Mouse (Mus musculus) liver, embryonic 11.5 days (tissue): ENCODE data around the gene Sfmbt1. TPM values are rescaled to one million over a fixed set of nuclear protein-coding genes. Genes with fewer than 3 reads are reported as not detected.

Experiments used
- ATAC-seq: fragments of 200-750 bp; cut with Nextera tagmentation; replicated peaks from 2 replicates; pipeline ENCODE4 v1.8.0; 2017; ENCODE audit warnings: moderate number of reproducible peaks, mild to moderate bottlenecking, moderate TSS enrichment, moderate library complexity; ENCODE audit not compliant: low FRiP score
- DNase-seq: peaks from one replicate; pipeline ENCODE4 v3.0.0-alpha.2; 2017; ENCODE audit warnings: low spot score
- H3K27ac ChIP-seq: fragments of 300-500 bp; sonication (generic); 2 replicates; pipeline ENCODE4 v1.5.1; 2014; ENCODE audit warnings: mild to moderate bottlenecking, low read depth, low read length, control low read depth
- H3K27me3 ChIP-seq: fragments of 300-500 bp; sonication (generic); replicated peaks from 2 replicates; pipeline ENCODE4 v1.6.1; 2014; ENCODE audit warnings: low read length, mixed read lengths; ENCODE audit not compliant: control insufficient read depth, insufficient read depth
- H3K36me3 ChIP-seq: fragments of 300-500 bp; sonication (generic); 2 replicates; pipeline ENCODE4 v1.6.1; 2014; ENCODE audit warnings: mild to moderate bottlenecking, low read length, moderate library complexity, mixed read lengths; ENCODE audit not compliant: control insufficient read depth, insufficient read depth
- H3K4me1 ChIP-seq: fragments of 300-500 bp; sonication (generic); replicated peaks from 2 replicates; pipeline ENCODE4 v1.6.1; 2014; ENCODE audit warnings: low read length, mixed read lengths; ENCODE audit not compliant: control insufficient read depth, insufficient read depth
- H3K4me2 ChIP-seq: fragments of 300-500 bp; sonication (generic); 2 replicates; pipeline ENCODE4 v1.6.1; 2014; ENCODE audit warnings: mild to moderate bottlenecking, control low read depth, moderate library complexity
- H3K4me3 ChIP-seq: fragments of 300-500 bp; sonication (generic); 2 replicates; pipeline ENCODE4 v1.5.1; 2014; ENCODE audit warnings: low read depth, low read length, control low read depth
- H3K9ac ChIP-seq: fragments of 300-500 bp; sonication (generic); 2 replicates; pipeline ENCODE4 v1.6.1; 2014; ENCODE audit warnings: low read depth, low read length, control low read depth
- H3K9me3 ChIP-seq: fragments of 300-500 bp; sonication (generic); 2 replicates; pipeline ENCODE4 v1.6.1; 2016; ENCODE audit warnings: low read length, inconsistent platforms, mixed read lengths; ENCODE audit not compliant: control insufficient read depth
- WGBS: fragments of 180-500 bp; shearing (Covaris S2); extraction: QIAGEN DNeasy Blood & Tissue Kit; methylation state at CpG from one replicate; pipeline ENCODE4 v1.1.7; 2014; 5-methylcytosine and 5-hydroxymethylcytosine counted together
- polyA plus RNA-seq: library from polyadenylated mRNA; unstranded; fragments of >200 nt; fragmentation: Nextera tagmentation; extraction: Ambion mirVana; gene quantifications from 2 replicates; pipeline ENCODE4 v1.2.1, GENCODE M21; 2014

Sfmbt1 gene
- polyA plus RNA-seq, 1 experiment from 2014 or later: 23.0 TPM

GRCm38 (mm10) chr14:30690685-30691084, 24.0 kb upstream of the Sfmbt1 start:
- no peaks in the 10 kb centered on the region for H3K9me3 ChIP-seq
- H3K4me1 ChIP-seq: no peaks in the 10 kb centered on the region
- H3K27me3 ChIP-seq: no peaks in the 10 kb centered on the region
- no peak overlapping the region for H3K4me2 ChIP-seq
- H3K36me3 ChIP-seq: peaks cover 9% of the 10 kb centered on the region
- H3K9ac ChIP-seq: no peak overlapping the region
- no peak overlapping the region for H3K4me3 ChIP-seq
- 82% methylated on average over 3 of the region's 3 CpGs for WGBS
- H3K27ac ChIP-seq: no peak overlapping the region
- DNase-seq (no peak), ATAC-seq (no peak)

- WGBS: 87% methylated on average over 6 of the region's 6 CpGs
- no peaks in the 10 kb centered on the region for H3K9me3 ChIP-seq
Measured at GRCm38 (mm10) chr14:30692439-30692838, 22.2 kb upstream of the Sfmbt1 start.

GRCm38 (mm10) chr14:30694786-30695185, 19.9 kb upstream of the Sfmbt1 start:
- H3K9ac ChIP-seq: no peak overlapping the region
- DNase-seq (no peak), ATAC-seq (no peak)
- WGBS: 58% methylated on average over 2 of the region's 2 CpGs
- H3K36me3 ChIP-seq: peaks cover 6% of the 10 kb centered on the region
- no peak overlapping the region for H3K4me3 ChIP-seq
- H3K9me3 ChIP-seq: no peaks in the 10 kb centered on the region
- no peaks in the 10 kb centered on the region for H3K4me1 ChIP-seq
- H3K4me2 ChIP-seq: no peak overlapping the region
- H3K27me3 ChIP-seq: no peaks in the 10 kb centered on the region
- H3K27ac ChIP-seq: no peak overlapping the region

More at GRCm38 (mm10) chr14:30692439-30692838, 22.2 kb upstream of the Sfmbt1 start:
- Histone ChIP-seq H3K4me2 (no peak overlapping the region), H3K9ac (no peak overlapping the region), H3K36me3 (peaks cover 6% of the 10 kb centered on the region), H3K27ac (no peak overlapping the region), H3K27me3 (no peaks in the 10 kb centered on the region), H3K4me3 (no peak overlapping the region), H3K4me1 (no peaks in the 10 kb centered on the region)
- DNase-seq (no peak), ATAC-seq (no peak)

DNA sequence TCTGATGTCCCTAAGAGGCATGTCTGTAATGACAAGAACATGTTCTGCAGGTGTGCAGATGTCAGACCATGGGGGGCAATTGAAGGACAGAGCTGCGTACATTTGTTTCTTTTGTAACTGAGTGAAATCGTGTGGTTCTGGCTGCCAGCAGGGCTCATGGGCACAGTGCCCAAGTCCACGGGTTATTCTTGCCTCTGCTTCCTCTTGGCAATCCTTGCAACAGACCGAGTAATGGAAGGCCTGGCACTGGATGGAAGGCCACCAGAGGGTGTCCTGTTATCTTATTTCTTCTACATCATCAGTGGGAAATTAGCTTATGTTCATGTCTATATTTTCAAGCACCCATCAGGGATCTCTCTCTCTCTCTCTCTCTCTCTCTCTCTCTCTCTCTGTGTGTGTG, 19.0 kb upstream of the Sfmbt1 start:
- H3K27me3 ChIP-seq: no peaks in the 10 kb centered on the region
- H3K36me3 ChIP-seq: no peaks in the 10 kb centered on the region; the same call in 1 of the 2 replicates
- no peak for ATAC-seq
- no peak overlapping the region for H3K4me3 ChIP-seq
- 76% methylated on average over 4 of the region's 4 CpGs for WGBS
- no peak for DNase-seq
- no peak overlapping the region for H3K27ac ChIP-seq
- no peak overlapping the region for H3K4me2 ChIP-seq
- H3K4me1 ChIP-seq: no peaks in the 10 kb centered on the region
- no peak overlapping the region for H3K9ac ChIP-seq
- H3K9me3 ChIP-seq: no peaks in the 10 kb centered on the region

DNA sequence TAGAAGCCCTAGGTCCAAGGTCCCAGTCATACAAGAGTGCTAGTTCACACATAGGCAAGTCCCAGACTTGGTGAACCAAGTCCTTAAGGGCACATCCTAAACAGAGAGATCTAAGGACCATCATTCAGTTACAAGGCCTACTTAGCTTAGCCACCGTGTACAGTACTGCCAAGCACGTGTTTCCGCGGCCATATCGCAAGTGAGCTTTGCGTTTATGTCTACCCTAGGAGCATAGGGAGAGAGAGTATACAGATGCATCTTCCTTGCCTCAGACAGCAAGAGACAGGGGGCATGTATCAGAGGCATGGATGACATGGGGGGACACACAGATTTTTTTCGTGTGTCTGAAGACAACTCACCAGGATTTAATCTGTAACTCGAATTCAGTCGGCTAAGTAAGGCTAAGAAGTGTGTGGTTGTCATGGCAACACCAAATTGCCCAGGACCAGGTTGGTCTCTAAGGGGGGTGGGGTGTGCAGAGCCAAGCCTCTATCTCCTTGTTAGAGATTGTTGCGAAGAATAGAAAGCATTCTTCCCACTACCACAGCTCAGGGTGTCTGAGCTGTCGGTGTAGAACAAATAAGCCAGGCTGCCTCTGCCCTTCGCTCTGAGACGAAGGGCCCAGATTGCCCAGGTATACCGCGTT, 17.1 kb upstream of the Sfmbt1 start:
- Histone ChIP-seq H3K27ac (no peak overlapping the region), H3K9ac (no peak overlapping the region), H3K27me3 (no peaks in the 10 kb centered on the region), H3K4me1 (no peaks in the 10 kb centered on the region), H3K9me3 (no peaks in the 10 kb centered on the region), H3K4me2 (no peak overlapping the region), H3K4me3 (no peak overlapping the region), H3K36me3 (no peaks in the 10 kb centered on the region)
- DNase-seq (no peak), ATAC-seq (no peak)
- 83% methylated on average over 15 of the region's 15 CpGs for WGBS

DNA sequence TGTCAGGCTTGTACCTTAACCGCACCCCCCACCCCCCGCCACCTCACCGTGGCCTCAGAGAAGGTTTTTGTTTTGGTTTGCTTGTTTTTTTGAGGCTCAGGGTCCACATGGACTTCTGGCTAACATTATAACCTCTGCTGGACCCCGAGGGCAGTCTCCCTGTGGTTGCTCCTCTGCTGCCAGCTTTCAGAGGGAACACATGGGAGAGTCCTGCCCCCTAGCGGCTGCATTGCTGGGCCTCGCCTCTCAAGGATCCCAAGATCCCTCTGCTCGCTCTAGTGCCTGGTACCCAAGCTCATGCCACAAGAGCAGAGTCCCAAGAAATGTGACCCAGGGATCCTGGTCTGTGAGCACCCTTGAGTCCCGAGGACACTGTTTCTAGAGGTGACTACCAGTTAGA, 15.0 kb upstream of the Sfmbt1 start:
- H3K4me3 ChIP-seq: no peak overlapping the region
- no peak overlapping the region for H3K4me2 ChIP-seq
- H3K27ac ChIP-seq: no peak overlapping the region
- WGBS: 38% methylated on average over 8 of the region's 8 CpGs
- H3K4me1 ChIP-seq: peaks cover 3% of the 10 kb centered on the region; the same call in 1 of the 2 replicates
- peak; percentile 48; the same call in 1 of the 2 replicates for ATAC-seq
- no peaks in the 10 kb centered on the region for H3K9me3 ChIP-seq
- no peaks in the 10 kb centered on the region for H3K27me3 ChIP-seq
- DNase-seq: peak; percentile 72
- no peaks in the 10 kb centered on the region for H3K36me3 ChIP-seq
- no peak overlapping the region for H3K9ac ChIP-seq

DNA sequence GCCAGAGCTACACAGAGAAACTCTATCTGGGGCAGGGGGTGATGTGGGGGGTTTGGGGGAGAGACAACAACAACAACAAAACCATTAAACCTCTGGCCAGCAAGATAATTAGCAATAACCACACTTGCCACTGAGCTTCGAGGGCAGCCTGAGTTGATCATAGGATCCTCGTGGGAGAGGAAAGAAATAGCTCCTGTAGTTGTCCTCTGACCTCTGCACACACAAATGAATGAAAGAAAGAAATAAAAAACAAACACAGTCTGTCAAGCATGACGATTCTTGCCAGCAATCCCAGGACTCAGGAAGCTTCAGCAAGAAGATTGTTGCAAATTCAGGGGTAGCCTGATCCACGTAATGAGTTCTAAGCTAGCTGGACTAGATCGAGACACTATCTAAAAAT, 12.1 kb upstream of the Sfmbt1 start:
- no peak overlapping the region for H3K4me2 ChIP-seq
- H3K4me1 ChIP-seq: peaks cover 3% of the 10 kb centered on the region; the same call in 1 of the 2 replicates
- ATAC-seq (no peak), DNase-seq (no peak)
- 63% methylated on average over 5 of the region's 5 CpGs for WGBS
- H3K27ac ChIP-seq: peak overlapping the region; percentile 25; the same call in 1 of the 2 replicates
- no peak overlapping the region for H3K4me3 ChIP-seq
- no peak overlapping the region for H3K9ac ChIP-seq
- no peaks in the 10 kb centered on the region for H3K27me3 ChIP-seq
- H3K9me3 ChIP-seq: no peaks in the 10 kb centered on the region
- no peaks in the 10 kb centered on the region for H3K36me3 ChIP-seq

DNA sequence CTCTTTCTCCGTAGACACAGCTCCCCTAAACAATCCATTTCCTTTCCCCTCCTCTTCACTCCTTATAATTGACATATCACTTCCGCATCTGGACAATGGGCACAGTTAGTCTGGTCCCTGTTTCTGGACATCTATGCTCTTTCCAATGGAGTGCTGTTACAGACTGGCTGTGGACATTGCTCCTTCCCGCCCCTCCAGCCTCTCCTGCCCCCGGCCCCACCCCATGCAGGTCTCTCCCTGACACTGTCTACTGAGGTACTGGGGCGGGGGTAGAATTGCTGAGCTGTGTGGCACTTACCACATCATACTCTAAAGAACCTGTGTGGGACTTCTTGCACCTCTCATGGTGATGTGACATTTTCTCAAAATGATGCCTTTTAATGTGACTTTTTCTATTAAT, 11.6 kb upstream of the Sfmbt1 start:
- no peak overlapping the region; the same call in 1 of the 2 replicates for H3K27ac ChIP-seq
- 82% methylated on average over 5 of the region's 5 CpGs for WGBS
- H3K4me3 ChIP-seq: no peak overlapping the region
- ATAC-seq (no peak), DNase-seq (no peak)
- H3K4me1 ChIP-seq: peaks cover 3% of the 10 kb centered on the region; the same call in 1 of the 2 replicates
- H3K4me2 ChIP-seq: no peak overlapping the region
- no peaks in the 10 kb centered on the region for H3K27me3 ChIP-seq
- H3K9ac ChIP-seq: no peak overlapping the region
- H3K9me3 ChIP-seq: no peaks in the 10 kb centered on the region
- no peaks in the 10 kb centered on the region for H3K36me3 ChIP-seq
